Mouse (Mus musculus): ENCODE data around the gene Ankrd9.
A peak's percentile ranks its signal among the peaks of the same experiment; 100 is the strongest.

Gene Ankrd9

DNA sequence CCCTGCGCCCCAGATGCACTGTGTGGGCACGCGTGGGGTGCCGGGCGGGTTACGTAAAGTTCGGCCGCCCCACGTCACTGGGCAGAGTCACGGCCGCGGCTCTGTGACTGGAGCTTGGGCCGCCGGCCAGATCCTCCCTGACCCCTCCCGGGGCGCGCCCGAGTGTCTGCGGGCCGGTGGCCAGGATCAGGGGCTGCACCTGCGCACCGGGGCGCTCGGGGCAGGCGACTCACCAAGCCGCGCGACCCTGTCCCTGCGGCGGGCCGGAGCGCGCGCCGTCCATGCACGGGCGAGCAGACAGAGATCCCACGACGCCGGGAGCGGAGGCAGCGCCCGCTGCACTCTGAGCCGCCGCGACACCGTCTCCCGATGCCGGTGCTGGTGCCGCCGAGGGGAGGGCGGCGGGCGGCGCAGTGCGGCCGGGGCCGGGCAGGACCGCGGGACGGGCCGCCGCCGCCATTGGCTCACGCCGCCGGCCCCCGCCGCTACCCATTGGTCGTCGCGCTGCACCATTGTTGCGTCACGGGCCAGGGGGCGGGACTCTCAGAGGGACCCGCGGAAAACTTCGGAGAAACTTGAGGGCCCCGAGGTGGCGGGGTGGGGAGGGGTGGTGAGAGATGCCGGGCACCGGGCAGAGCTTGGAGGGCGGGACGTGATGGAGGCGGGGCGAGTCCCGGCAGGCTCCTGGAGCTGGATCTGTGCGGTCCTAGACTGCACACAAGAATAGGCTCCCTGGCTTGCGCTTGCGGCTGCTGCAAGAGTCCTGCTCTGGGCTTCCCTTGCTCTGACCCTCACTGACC lies at the start of gene Ankrd9:
Ankrd9 (minus strand) TSS at position 434 of the 800 bp plus-strand sequence.
- DNase-seq, result peak; percentile 91

DNA sequence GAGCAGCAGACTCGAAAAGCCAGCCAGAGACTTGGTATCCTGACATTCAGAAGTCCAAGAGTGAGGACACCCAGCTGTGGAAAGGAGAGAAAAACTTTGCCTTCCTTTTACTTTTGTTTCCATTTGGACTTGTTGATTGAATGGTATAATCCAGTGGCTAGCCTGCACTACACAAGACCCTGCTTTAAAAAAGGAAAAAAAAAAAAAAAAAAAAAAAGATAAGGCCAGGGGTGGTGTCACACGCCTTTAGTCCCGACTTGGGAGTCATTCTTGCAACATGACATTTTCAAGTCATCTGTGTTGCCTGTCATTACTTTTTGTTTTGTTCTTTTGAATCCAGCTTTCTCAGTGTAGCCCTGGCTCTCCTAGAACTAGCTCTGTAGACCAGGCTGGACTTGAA lies 42.7 kb upstream of the Ankrd9 start:
- no peak for DNase-seq

DNA sequence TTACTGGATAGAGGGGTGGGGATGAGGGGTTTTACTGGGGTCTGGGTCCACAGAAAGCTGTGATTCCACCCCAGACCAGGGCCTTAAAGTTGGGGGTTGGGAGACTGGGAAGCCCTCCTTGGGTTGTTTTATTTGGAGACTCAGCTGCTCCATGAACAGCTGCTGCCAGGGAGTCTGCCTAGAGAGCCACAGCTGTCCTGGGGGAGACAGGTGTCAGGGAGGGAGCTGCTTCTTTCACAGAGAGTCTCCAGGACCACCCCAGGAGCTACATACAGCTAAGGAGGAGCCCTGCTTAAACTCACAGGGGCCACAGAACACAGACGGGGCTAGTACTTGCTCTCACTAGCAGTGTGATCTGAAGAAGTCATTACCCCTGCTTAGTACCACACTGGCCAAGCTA lies 42.3 kb upstream of the Ankrd9 start:
- no peak for DNase-seq

DNA sequence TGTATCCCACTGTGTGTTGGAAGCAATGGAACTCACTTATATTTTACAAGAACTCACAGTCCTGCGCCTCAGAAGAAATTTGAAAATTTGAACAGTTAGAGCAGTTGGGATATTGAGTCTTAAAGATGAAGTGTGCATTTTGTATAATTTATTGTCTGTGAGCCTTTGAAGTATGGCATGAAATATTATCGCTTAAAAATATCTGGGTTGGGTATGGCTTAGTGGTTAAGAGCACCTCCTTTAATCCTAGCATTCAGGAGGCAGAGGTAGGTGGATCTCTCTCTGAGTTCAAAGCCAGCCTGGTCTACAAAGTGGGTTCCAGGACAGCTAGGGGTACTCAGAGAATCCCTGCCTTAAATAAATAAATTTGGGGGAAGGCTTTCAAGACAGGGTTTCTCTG lies 40.2 kb upstream of the Ankrd9 start:
- no peak for DNase-seq

DNA sequence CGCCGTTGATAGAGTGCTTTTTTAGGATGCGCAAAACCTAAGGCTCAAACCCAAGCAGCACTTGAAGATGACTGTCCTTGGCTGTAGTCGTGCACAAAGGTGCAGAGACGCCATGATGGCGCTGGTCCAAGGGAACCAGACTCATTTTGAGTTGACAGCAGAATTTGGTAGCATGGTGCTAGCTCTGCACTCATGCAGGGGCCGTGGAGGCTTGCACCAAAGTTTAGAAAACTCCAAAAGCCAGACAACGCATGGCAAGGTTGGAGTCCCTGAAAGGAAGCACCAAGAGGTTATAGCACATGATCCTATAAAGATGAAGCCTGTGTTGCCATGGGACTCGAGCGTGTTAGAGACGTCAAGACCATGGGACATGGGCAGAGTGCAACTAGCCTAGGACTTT lies 39.2 kb upstream of the Ankrd9 start:
- DNase-seq, result no peak

DNA sequence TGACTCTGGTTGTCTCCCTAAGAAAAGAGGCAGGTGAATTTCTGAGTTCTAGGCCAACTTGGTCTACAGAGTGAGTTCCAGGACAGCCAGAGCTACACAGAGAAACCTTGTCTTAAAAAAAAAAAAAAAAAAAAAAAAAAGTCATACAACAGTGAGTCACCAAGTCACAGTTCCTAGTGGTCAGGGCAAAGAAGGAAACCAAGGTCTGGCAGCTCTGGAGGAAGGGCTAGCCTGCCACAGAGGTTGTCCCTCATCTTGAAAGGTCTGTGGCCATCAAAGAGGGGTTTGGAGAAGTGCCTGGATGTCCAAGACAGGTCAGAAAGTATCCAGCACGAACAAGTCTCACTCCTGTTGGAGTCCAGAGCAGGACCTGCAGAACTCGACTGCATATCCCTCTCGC lies 38.0 kb upstream of the Ankrd9 start:
- no peak for DNase-seq

DNA sequence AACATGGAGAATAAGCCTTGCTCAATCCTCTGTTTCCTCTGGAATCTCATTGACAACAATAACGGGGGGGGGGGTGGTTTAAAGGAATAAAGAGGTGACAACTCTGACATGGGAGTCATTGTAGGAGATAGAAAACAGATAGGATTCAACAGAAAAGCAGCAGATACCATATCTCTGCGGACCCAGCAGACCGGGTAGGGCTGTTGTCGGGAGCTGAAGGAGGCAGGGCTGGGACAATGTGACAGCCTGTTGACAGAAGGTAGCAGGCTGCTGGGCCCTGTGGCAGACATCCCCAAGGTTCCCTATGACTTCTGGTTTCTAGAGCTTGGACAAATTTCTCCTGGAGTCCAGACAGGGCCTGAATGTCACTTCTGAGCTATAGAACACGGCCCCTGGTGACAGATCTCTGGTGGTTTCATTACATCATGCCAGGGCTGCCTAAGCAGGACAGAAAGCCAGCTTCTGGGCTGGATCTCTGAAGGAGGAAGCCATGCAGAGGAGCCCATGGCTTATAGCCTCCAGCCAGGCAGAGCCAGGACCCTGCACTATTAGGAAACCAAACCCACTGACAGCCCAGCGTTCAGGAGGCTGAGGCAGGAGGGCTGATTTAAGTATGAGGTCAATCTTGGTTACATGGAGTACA lies 30.9 kb upstream of the Ankrd9 start:
- no peak for DNase-seq

DNA sequence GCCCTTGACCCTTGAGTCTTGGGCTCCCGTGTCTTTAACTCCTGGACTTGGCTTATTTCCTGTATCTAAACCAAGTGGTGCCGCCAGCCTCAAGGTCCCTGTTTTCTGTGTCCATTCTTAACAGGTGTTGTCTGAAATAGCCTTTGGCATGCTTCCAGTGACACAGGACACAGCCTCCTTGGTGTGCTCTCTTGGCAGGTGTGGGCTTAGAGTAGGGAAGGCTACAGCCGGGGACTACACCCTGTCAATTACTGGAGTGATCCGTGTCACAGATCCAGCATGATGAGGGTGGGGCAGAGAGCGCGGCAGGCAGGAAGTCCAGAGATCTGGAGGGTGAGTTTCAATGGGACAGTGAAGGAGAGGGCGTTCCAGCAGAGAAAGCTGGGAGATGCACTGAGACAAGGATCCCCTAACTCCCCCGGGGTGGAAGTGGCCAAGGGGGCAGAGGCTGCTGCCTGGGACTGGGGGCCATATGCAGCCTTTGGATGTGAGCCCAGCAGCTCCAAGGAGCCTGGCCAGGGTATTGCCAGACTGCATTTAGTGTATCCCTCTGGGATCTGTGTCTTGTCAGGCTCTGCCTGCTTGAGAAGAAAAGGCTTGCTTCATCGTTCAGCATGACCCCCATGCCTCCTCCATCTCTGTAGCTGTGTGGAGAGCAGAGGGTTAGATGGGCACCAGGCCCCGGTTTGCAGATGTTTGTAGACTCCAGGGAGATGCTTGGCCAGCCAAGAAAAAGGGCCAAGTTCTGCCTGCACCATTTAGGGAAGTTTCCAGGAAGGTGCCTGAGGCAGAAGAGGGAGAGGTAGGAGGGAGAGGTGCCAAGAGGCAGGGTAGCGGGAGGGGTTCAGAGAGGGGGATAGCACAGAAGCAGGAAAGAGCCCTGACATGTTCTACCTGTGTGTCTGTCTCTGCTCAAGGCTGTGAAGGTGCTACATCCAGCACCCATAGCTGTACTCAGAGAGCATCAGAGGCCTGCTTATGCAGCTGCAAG lies 30.0 kb upstream of the Ankrd9 start:
- DNase-seq, result no peak

DNA sequence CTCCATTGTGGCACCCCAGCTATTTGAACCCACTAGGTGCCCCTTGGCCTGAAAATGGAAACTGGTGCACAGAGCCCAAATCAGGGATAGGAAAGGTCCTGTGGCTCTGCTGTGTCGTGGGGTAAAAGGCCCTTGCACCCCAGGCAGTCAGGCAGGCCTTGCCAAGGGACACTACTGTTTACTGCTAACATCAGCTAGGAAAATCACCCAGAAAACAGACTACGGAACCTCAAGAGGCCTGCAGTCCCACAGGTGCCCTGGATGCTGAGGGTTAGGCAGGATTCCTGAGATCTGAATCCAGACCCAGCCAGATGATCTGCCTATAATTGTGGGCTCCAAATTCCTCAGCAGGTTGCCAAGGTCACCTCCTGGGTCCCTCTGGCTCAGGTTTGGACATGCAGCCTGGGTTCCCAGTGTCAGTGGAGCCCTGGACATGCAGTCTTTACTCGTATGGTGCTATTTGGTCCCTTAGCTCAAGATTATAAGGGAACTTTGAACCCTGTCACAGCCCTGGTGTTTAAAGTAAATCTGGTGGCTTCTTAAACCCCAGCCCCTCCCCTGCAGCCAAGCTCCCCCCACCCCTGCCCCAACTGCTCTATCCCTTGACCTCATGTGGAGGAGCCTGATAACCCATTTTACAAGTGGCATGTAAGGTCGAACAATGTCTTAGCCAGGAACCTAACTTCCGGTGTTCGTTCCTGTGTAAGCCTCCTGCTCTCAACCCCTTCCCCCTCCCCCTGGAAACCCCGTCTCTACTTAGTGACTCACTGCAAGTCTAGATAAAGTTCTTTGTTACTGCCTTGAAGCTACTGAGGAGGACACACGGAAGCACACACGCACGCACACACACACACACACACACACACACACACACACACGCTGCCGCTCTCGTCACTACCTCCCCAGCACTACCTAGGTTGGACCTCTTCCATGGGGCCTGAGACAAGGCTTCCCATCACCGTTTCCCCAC lies 28.6 kb upstream of the Ankrd9 start:
- DNase-seq, result no peak

DNA sequence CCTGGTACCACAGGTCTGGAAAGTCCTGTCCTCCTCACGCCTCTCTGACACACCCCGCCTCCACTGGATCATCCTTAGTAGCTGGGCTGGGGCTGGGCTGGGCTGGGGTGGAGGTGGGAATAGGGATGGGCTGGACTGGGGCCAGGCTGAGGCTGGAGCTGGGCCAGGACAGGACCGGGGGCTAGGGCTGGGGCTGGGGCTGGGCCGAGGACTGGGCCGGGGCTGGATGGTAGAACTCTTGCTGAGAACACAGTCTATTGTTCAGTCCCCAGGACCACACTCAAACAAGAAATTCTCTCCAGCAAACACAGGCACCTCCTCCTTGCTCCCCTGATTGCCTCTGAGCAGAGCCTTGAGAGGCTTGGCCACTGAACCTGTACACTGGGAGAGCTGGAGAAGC lies 27.5 kb upstream of the Ankrd9 start:
- no peak for DNase-seq

DNA sequence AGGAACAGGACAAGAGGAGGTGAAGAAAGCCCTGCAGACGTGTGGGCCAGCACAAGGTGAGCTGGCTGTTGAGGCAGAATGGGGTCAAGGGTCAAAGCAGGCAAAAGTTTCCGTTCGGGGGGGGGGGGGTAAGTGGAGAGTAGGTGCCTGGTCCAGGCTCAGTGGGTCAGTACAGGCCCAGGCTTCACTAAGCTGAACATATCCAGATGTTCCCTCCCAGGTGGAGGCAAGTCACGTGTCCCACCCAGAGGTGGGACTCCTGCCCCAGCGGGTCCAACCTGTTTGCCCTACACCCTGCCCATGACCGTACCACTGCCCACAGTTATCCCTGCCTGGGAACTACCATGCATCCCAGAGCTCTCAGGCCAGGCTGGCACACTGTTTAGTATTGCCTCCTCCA lies 27.0 kb upstream of the Ankrd9 start:
- no peak for DNase-seq

DNA sequence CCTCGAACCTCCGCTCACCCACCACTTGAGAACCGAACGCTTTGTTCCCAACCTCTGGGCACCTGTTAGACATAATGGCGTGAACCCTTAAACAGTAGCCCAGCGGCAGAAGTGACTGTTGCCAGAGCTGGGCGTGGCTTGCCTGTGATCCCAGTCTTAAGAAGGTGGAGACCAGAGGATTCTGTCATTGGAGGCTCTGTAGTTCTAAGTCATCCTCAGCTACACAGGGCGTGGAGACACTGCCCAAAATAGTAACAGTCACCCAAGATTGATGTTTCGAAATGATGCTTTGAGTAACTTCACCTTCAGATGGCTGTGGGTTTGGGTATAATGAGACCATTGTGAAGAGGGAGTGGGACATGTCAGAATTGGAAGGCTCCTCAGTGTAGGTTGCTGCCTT lies 25.3 kb upstream of the Ankrd9 start:
- DNase-seq, result no peak

DNA sequence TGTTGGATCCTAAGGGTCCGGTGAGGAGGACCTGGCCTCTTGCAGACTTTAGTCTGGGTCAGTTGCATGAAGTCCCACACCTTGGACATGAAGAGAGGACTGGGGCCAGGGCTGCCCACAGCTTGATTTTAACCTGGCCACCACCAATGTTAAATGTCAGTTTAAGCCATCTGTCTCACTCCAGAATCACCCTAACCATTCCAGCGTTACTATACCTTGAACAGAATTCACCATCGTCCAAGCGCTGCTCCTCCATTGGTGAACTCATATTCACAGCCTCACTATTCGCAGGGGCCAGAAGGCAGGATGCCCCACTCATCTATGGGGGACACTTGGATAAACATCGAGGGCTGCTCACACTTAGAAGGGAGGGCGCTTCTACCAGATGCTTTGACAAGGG lies 22.1 kb upstream of the Ankrd9 start:
- no peak for DNase-seq

DNA sequence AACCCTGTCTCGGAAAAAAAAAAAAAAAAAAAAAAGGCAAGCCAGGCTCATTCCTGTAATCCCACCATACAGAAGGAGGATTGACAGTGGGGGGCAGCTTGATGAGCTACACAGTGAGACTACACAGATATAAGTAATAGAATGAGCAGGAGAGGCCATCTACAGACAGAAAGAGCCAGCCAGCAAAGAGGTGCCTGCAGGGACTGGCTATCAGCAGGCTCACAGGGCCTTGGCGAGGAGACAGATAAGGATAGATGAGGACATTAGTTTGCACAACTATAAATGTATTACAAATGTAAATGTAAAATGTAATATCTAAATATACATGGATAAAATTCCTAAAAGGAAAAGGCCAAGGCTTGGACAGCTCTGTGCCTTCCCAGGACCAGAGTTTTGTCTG lies 21.0 kb upstream of the Ankrd9 start:
- DNase-seq, result no peak

DNA sequence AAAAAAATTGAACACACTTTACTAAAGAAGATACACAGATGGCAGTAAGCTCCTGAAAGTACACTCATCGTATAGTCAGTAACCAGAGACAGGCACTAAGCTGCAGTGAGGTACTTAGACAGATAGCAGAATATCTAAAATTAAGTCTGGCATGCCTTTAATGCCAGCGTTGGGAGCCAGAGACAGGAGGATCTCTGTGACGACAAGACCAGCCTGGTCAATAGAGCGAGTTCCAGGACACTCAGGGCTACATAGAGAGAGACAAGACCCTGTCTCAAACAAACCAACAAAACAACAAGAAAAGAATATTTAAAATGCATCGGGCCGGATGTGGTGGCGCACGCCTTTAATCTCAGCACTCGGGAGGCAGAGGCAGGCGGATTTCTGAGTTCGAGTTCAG lies 19.3 kb upstream of the Ankrd9 start:
- DNase-seq, result no peak

DNA sequence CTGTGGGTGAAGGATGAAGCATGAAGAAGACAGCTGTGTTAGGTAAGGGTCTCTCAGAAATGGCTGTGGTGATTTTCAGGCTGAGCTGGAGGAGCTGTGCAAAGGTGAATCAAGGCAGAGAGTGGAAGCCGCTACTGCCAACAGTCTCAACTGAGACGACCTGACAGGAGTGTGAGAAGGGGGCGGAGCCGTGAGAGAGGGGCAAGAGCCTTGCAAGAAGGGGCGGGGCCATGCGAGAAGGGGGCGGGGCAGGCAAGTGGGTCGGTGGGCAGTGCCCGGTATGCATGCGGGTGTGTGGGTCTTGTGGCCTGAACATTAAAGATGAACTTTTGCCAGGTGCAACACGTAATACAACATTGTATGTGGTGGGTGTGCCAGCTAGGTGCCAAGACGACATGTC lies 15.8 kb upstream of the Ankrd9 start:
- no peak for DNase-seq

DNA sequence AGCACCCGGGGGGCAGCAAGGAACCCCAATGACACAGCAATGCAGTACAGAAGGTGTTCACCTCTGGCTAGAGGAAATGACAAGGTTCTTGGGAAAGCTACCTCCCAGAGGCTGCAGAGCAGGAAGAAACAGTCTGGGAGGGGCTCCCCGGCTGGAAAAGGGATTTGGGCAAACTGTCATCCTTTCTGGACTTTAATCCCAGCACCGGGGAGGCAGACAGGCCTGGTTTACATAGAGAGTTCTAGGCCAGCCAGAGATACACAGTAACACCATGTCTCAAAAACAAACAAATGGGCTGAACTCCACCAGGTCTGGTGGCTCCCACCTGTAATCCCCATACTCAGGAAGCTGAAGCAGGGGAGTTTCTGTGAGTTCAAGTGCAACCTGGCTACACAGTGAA lies 14.4 kb upstream of the Ankrd9 start:
- no peak for DNase-seq

DNA sequence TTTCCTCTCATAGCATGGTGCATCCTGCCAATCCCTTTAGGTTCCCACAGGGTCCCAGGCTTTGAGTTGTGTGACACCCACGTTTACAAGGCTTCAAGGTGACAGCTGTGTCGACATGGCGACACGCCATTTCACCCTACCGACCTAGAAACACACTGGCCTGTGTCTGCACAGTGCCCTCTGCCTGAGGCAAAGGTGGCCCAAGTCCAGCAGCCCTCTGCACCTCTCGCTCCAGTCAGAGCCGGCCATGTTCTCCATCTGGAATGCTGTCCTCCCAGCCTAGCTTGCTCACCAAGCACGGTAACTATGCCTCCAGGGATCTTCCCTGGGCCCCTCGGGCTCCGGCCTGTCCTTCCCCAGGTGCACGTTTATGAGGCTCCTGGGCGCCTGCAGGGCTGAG lies 13.9 kb upstream of the Ankrd9 start:
- no peak for DNase-seq

DNA sequence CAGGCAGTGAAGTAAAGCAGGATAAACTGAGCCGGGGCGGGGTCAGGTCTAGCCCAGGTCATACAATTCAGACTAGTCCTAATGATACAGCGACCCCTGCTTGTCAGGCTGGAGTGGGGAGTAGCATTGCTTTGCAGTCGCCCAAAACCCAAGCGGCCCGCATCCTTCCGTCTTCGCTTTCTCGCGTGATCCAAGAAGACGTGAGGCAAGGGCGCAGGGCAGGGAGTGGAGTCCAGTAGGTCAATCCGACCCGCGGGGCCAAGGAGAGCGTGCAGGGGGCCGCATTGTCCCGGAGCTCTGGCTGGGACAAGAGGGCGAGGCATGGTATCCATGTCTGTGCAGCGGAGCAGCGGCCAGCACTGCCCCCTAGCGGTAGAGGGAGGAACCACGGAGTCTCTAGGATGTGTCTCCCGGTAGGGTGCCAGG lies 13.3 kb upstream of the Ankrd9 start:
- peak; percentile 88 for DNase-seq

DNA sequence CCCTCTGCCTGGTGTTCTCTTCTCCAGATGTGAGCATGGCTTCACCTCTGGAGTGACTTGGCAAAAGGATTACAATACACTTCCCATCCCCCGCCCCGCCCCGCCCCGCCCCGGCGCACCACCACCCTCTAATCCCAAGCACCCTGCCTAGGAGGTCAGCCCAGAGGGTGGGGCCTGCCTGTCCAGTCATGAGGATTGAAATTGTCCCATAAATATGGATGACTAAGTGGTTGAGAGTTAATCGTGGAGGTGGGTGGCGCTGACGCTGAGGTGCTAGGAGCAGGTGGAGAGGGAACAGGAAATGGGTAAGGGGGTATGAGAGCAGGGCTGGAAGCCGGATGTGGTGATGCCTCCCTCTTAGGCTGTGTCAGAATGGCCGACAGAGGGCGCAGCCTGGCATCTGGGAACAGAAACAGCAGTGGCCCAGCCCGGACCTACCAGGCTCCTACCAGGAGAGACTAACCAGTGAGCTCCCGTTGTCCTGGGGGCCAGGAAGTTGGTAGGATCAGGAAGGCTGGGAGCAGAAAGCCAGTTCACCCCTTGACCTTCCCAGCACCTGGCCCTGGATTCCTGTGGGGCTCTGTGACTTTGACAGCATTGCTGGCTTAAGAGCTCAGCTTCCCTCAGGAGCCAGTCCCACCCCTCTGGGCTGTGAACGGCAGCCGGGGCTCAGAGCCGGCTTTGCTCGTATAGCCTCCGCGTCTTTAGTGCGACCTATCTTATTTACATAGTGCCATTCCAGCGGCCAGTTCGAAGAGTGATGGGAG lies 12.7 kb upstream of the Ankrd9 start:
- DNase-seq, result peak; percentile 41

DNA sequence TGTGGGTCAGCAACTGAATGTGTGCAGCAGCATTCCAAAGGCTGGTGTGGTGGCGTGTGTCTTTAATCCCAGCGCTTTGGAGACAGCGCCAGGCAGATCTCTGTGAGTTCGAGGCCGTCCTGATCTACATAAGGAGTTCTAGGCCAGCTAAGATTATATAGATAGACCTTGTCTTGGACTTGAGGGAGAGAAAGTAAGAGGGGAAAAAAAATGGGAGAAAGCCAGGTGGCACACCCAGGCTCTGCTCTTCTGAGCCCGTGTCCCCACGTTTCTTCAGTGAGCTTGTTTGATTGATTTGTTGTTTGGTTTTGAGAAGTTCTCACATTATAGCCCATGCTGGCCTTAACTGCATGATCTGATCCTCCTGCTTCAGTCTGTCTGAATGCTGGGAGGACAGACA lies 11.7 kb upstream of the Ankrd9 start:
- DNase-seq, result no peak

DNA sequence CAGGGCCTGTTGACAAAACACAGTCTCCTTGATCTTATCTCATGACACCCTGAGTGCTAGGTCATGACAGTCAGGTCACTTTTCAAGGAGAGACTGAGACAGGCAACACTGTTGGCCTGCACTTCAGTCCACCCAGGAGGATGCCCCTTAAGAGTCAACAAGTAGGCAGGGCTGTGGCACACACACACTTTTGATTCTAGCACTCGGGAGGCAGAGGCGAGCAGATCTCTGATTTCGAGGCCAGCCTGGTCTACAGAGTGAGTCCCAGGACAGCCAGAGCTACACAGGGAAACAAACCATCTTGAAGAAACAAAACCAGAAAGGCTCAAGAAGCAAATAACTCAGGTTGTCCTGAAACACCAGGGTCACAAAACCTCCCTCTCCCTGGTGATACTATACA lies 10.6 kb upstream of the Ankrd9 start:
- no peak for DNase-seq
